ENCODE assay signal across 12 mouse cellular contexts in genomic region chr9:53341981-53342380, GRCm38 (mm10). TPM values are rescaled to one million over a fixed set of nuclear protein-coding genes. Genes with fewer than 3 reads are reported as not detected.
DNase-seq lines count a peak whose midpoint lies in the region; ATAC-seq and TF ChIP-seq lines count a peak whose summit lies in the region.
"Had no signal": no experiment of that assay in that cellular context is flagged by ENCODE, and none has a peak within 500 bp of the region (broad histone marks: within the 10 kb centered on the region; RNA-seq: fewer than 3 reads in every experiment).

No protein-coding gene starts in this region.

- H3K27ac ChIP-seq in kidney, embryonic 16.5 days (ENCODE audit: low read length): no peak overlapping the region
- H3K27ac ChIP-seq in testis, adult 2 months (ENCODE audit: control insufficient read depth, insufficient read depth, low read depth, low read length): no peak overlapping the region
- no peak overlapping the region for H3K27ac ChIP-seq in forebrain, embryonic 11.5 days (ENCODE audit: low read depth, low read length)

- H3K4me2 ChIP-seq in kidney, embryonic 16.5 days (replicated peaks; ENCODE audit: low read depth, low read length): peak overlapping the region; percentile 72
- no peak overlapping the region for H3K4me2 ChIP-seq in forebrain, embryonic 11.5 days (ENCODE audit: low read depth, low read length, severe bottlenecking)

- TF ChIP-seq CTCF in testis, adult 2 months (IDR thresholded peaks at IDR 0.05; ENCODE audit: control insufficient read depth, insufficient read depth, insufficient replicate concordance, low read depth, low read length): no peak

- no peak for ATAC-seq in kidney, embryonic 16.5 days (ENCODE audit: low FRiP score, low TSS enrichment)
- ATAC-seq in forebrain, embryonic 11.5 days (replicated peaks; ENCODE audit: low FRiP score): no peak
- ATAC-seq: forebrain, embryonic 14.5 days had no signal

- DNase-seq in cerebellum, adult 11-12 months: peak; percentile 65
- no peak for DNase-seq in cerebellum, adult 8-10 months
- DNase-seq in kidney, postnatal 25 days: no peak
- DNase-seq in testis, postnatal 10 days (ENCODE audit: low spot score): no peak
- no peak for DNase-seq in thymus, adult 18-20 months
- DNase-seq in forebrain, embryonic 11.5 days (ENCODE audit: low spot score): no peak
- DNase-seq: heart, adult 11 months; kidney, adult 8-10 months; midbrain, embryonic 14.5 days had no signal

- H3K4me3 ChIP-seq in kidney, embryonic 16.5 days (ENCODE audit: low read length): peak overlapping the region; percentile 47; the same call in 1 of the 2 replicates
- H3K4me3 ChIP-seq in testis, adult 2 months (ENCODE audit: control insufficient read depth, low read depth, low read length): peak overlapping the region; percentile 42; the same call in 1 of the 2 replicates
- H3K4me3 ChIP-seq in forebrain, embryonic 11.5 days (ENCODE audit: low read depth, low read length): no peak overlapping the region

- H3K9ac ChIP-seq in kidney, embryonic 16.5 days (replicated peaks; ENCODE audit: low read length): no peak overlapping the region
- H3K9ac ChIP-seq in forebrain, embryonic 11.5 days (ENCODE audit: low read length): no peak overlapping the region

- no peaks in the 10 kb centered on the region for H3K36me3 ChIP-seq in kidney, embryonic 16.5 days (ENCODE audit: insufficient read depth, low read length)
- H3K36me3 ChIP-seq in testis, adult 2 months (ENCODE audit: control insufficient read depth, insufficient read depth, low read length): no peaks in the 10 kb centered on the region
- H3K36me3 ChIP-seq in forebrain, embryonic 11.5 days (ENCODE audit: control insufficient read depth, insufficient read depth, low read length): no peaks in the 10 kb centered on the region

- peaks cover 5% of the 10 kb centered on the region; the same call in 1 of the 2 replicates for H3K4me1 ChIP-seq in kidney, embryonic 16.5 days (ENCODE audit: insufficient read depth, low read length)
- H3K4me1 ChIP-seq in testis, adult 2 months (ENCODE audit: control insufficient read depth, insufficient read depth, low read length): peaks cover 12% of the 10 kb centered on the region
- H3K4me1 ChIP-seq in forebrain, embryonic 11.5 days (replicated peaks; ENCODE audit: control insufficient read depth, insufficient read depth, low read length): 0 out of 2 replicates have a peak, but pooled peaks cover 3% of the 10 kb centered on the region

- WGBS in kidney, embryonic 16.5 days: 88% methylated on average over 3 of the region's 3 CpGs
- 91% methylated on average over 3 of the region's 3 CpGs for WGBS in forebrain, embryonic 11.5 days

- H3K9me3 ChIP-seq in kidney, embryonic 16.5 days (ENCODE audit: low read length): no peaks in the 10 kb centered on the region
- no peaks in the 10 kb centered on the region for H3K9me3 ChIP-seq in forebrain, embryonic 11.5 days (ENCODE audit: control insufficient read depth, low read length)

- no peaks in the 10 kb centered on the region; the same call in 1 of the 2 replicates for H3K27me3 ChIP-seq in kidney, embryonic 16.5 days (ENCODE audit: insufficient read depth, low read length)
- H3K27me3 ChIP-seq in testis, adult 2 months (ENCODE audit: control insufficient read depth, insufficient read depth, low read length): no peaks in the 10 kb centered on the region
- peaks cover 7% of the 10 kb centered on the region for H3K27me3 ChIP-seq in forebrain, embryonic 11.5 days (ENCODE audit: control insufficient read depth, insufficient read depth, low read length)

- TF ChIP-seq POLR2A in testis, adult 2 months (IDR thresholded peaks at IDR 0.05; ENCODE audit: control insufficient read depth, low read depth, low read length): no peak

RNA-seq across cellular contexts. Expression of gene Exph5, which starts 40.5 kb away (rescaled TPM):
- polyA plus RNA-seq in kidney, embryonic 16.5 days (2015; fragmentation: Nextera tagmentation; extraction: Ambion mirVana): 2.2 and 3.3 TPM in 2 replicates
- 1.0 and 1.3 TPM in 2 replicates for polyA plus RNA-seq in testis, adult 2 months (2012; rRNA removed)
- polyA plus RNA-seq in forebrain, embryonic 11.5 days (2014; fragmentation: Nextera tagmentation; extraction: Ambion mirVana): 0.64 and 1.0 TPM in 2 replicates

RNA-seq across cellular contexts. Expression of gene Kdelc2, which starts 41.8 kb away (rescaled TPM):
- 30.4 and 34.1 TPM in 2 replicates for polyA plus RNA-seq in kidney, embryonic 16.5 days (2015; fragmentation: Nextera tagmentation; extraction: Ambion mirVana)
- polyA plus RNA-seq in testis, adult 2 months (2012; rRNA removed): 1.1 and 1.4 TPM in 2 replicates
- polyA plus RNA-seq in forebrain, embryonic 11.5 days (2014; fragmentation: Nextera tagmentation; extraction: Ambion mirVana): 9.1 and 9.3 TPM in 2 replicates
